Mouse (Mus musculus): ENCODE data around the gene Dcst2.

The Dcst2 gene

DNA sequence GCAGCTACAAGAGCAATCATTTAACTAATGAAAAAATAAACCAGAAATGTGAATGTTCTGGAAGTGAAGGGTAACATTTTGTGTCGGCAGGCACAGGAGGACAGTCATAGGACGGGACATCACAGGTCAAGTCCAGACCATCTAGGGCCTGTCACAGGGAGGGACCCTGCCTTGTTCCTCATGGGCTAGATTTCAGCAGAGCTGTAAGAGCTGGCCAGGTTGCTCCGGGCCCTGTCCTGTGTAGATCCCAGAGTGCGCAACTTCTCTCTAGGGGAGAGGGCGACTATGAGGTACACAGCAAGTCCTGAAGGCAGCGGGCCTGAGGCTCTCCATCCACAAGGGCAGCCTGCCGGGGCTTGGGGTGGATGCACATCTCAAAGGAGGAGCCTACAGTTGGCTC, at the start of gene Dcst2:
Gene Dcst2, plus strand, starts transcription at position 301 of the 400 bp plus-strand sequence.
- DNase-seq (ENCODE audit: low spot score), result no peak

DNA sequence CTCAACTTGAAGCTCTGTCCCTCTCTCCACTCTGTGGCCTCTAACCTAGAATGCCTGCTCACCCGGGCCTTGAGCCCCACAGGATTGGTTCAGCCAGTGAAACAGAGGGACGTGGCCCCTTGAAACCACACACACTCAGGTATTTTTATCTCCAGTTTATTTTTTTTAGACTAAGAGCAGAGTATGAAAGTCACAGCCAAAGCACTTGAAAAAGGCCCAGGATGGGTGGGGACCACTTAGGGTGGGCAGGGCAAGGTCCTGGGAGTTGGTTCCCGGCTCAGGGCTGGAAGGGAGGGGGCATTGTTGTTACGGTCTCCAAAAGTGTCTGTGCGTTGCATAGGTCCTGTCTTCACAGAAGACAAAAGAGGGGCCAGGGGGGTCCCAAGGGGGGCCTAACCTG, 47.4 kb upstream of the Dcst2 start:
- no peak for DNase-seq (ENCODE audit: low spot score)

DNA sequence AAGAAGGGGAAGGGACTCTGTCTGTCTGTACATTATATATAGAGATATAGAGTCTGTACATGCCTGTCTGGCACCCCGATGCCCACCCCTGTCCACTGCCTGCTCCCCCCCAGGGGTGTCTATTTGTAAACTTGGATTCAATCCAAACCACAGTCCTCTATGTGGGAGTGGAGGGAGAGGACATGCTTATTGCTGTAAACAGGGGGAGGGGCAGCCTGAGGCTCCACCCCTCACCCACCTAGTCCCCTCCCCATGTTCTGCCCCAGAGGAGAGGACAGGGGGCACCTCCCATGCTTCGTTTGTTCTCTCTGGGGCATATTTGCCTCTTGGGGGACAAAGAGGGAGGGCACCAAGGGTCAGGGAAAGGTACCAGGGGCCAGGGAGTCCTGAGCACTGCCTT, 47.0 kb upstream of the Dcst2 start:
- no peak for DNase-seq (ENCODE audit: low spot score)

DNA sequence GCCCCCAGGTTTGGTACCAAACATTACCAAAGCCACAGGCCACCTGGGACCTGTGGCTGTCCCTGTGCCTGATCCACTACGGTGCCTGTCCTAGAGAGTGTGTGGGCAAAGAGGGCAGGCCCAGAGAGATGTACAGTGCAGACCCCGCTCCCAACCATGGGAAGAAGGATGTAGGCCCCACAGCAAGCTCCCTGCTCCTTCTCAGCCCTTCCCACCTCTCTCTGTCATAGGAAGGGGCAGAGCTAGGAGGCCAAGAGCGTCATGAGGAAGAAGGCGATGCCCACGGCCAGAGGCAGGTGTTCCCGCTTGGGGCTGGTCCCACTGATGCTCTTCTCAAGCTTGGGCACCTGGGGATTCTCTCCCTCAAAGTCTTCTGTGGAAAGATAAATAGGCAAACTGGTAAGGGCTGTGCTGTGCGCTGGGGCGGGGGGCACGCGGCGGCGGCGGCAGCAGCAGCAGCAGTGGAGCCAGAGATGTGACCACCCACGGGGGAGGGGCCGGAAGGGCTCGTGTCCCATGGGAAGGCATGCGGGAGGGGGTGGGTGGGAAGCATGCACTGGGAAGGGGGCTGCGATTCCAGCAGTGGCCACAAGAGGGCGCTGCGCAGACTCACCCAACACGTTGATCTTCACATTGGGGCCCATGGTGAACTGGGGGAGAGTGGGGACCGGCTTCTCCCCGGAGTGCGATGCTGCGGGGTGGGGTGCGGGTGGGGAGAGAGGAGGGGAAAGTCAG, 46.4 kb upstream of the Dcst2 start:
- DNase-seq (ENCODE audit: low spot score), result no peak

DNA sequence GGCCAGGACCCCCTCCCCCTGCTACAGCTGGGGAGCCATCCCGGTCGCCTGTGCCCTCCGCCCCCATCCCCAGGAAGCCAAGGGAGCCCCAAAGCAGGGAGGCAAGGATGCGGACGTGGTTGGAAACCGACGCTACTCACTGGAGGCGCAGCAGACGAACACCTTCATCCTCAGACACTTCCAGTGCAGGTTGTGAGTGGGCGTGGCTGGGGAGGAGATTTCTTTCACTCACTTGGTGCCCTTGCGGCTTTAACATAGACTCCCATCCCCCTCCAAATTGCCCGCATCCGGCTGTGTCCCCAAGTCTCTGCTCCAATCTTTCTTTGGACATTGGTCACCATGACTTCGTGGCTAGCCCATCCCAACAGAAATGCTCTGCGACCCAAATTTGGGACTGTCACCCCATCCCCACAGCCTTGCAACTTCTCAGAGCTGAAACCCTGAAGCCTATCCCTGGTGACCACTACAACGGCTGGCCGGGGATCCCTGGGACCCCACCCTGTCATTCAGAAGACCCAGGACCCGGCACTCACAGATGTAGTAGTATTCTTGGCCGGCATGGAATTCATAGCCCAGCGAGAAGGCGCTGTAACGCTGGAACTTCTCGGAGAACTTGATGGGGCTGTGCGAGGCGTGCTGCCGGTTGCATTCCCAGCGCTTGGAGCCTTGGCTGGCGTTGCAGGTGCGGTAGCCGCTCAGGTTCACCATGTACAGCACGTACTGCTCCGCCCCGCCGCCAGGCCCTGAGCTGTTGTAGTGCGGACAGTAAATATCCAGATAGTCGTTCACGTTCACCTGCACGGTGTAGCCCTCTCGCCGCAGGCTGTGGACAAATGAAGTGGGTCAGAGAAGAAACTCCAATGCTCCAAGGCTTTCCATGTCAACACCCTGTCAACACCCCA, 45.6 kb upstream of the Dcst2 start:
- DNase-seq (ENCODE audit: low spot score), result no peak

DNA sequence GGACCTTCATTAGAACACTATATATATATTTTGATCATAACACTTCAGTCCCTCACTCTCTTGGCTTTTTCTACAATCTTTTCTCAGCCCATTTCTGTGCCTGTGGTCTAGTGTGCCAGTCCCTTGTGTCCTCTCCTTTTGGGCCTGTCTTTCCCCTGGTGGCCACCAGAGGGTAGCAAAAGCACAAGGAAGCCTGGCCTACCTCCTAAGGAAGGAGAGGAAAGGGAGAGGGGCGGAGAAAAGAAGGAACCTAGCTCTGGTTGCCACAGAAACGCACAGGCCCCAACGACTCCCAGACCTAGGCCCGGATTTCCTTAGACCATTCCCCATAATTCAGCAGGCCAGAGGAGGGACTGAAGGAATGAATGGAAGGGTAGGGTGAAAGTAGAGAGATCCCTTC, 44.9 kb upstream of the Dcst2 start:
- DNase-seq (ENCODE audit: low spot score), result peak; percentile 58

DNA sequence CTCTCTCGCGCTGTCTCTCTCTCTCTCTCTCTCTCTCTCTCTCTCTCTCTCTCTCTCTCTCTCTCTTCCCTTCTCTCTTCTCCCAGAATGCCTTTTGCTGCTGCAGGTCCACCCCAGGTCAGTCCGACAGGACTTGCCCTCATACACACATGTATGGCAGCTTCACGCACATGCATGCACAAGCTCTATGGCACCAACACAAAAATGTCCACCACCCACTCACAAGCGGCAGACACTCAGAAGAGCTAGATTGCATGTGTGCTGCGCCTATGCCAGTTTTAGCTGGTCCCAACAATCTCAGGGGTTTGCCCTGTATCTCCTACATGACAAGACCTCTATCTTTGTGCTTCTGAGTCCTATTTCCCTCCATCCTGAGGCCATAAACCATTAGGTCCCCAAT, 44.5 kb upstream of the Dcst2 start:
- no peak for DNase-seq (ENCODE audit: low spot score)

DNA sequence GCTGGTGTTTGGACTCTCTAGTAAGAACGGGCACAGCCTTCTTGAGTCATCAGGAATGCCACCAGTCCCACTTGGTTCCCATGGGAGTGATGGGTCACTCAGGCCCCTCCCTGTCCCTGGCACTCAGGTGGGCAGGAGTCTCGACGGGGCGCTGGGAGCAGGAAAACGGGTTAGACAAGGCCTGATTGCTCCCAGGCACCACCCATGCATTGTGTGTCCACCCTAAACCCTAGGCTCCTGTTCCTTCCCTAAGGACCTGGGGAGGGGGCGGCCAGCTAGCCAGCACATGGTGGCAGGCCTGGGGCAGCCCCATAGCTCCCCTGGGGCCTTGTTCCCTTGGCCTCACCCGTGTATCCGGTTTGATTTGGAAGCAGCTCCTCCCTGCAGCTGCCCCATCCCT, 43.5 kb upstream of the Dcst2 start:
- no peak for DNase-seq (ENCODE audit: low spot score)

DNA sequence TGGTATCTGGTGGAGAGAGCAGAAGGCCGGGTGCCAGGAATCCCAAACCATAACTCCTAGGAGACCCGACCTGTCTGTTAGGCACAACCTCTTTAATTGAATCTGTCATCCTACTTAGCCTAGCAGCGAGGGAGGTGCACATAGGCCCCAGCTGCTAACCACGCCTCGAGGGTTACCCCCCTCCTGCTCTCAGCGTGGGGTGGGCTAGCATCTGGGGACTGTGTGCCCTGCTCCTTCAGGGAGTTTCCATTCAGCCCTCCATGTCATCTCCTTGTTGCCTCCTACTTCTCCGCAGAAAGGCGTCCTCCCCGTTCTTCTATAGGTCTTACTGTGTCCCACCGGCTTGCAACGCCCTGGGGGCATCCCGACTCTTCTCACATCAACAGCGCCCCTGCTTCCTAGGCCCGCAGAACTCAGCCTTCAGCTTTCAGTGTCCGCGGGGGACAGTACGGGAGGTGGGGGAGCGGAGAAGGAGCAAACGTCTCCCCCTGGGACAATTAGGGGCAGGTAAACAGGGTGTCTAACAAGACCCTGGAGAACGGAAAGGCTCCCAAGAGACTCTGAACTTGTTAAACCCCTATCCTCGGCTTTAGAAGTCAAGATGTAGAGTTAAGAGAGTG, 42.7 kb upstream of the Dcst2 start:
- DNase-seq (ENCODE audit: low spot score), result no peak

DNA sequence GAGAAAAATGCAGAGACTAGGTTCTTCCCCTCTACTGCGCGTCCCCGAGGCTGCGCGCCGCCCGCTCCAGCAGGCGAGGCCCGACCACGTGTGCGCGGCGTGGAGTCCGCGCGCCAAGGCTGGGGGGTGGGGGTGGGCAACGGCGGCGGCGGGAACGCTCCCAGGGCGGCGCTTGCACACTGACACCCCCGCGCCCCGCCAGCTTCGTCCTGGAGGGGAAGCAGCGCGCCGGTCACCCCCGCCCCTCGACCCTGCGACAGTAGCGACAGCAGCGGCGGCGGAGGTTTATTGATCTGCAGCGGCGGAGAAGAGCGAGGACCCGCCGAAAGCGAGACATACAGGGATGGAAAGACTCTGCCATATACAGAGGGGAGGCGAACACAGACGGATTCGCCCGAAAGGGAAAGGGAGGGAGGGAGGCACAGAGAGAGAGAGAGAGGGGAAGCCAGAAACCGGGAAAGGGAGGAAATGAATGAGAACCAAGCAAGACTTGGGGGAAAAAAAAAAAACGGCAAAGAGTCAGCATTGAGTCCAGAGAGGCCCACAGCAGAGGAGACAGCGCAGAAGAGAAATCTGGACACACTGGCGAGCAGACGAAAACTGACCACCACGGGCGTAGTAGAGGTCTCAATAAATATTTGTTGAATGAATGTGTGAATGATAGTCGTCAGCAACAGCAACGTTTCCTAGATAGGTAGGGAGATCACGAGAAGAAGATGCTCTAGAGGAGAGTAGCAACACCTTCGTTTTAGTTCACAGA, 42.0 kb upstream of the Dcst2 start:
- DNase-seq (ENCODE audit: low spot score), result no peak

DNA sequence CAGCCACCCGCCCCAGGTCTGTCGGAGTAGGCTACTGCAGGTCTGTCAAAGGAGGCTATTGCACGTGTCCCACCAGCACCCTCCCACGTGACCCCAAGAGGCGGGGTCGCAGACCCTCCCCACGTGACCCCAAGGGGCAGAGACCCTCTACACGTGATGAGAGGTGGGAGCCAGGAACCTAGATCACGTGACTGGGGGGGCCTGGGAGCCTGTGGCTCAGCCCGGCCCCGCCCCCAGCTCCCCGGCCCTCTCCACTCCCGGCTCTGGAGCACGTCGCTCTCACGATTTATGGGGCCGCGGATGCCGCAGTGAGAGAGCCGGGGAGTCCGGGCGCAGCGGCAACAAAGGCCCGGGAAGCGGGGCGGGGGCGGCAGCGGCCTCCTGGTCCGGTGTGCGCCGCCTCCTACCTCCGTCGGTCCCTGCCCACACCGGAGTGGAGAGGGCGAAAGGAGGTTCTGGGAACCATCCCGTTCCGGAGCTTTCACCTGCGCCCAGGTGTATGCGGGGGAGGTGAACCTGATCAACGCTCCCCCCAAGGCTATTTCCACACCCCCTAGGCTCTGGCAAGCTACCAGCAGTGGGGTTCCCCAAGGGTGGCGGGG, 41.1 kb upstream of the Dcst2 start:
- DNase-seq (ENCODE audit: low spot score), result no peak

DNA sequence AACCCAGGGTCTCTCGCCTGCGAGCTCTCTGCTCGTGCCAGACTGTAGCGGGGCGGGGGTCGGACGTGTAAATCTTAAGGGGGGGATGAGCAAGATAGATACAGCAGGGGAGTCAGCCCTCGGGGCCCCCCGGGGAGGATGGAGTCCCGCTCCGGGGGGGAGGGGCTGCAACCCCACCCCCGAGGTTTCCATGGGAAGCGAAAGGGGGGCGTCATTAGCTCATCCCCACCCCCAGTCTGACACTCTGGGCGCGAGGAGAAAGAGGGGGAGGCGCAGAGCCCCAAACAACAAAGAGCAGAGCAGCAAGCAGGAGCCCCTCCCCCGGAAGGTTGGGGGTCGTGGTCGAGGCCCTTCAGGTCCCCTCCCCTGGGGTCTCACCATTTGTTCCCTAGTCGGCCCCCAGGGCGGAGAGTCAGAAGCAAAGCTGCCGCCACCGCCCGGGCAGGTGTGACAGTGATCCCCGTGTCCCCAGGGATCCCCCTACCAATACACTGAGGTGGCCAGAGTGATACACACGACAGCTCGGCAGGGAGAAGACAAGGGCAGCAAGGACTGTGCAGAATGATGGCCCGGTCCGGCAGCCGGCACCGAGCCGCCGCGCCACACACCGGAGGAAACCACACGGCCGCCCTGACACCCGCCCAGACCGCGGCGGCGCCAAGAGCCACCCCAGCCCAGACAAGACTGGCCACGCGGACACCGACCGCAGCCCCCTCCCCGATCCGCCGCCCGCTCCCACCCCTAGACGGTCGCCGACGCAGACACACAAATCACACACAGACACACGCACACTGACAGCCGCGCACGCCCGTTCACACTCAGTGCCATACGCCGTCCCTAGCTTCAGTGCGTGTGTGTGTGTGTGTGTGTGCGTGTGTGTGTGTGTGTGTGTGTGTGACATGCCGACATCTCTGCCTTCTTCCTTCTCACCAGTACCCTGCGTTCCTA, 40.3 kb upstream of the Dcst2 start:
- DNase-seq (ENCODE audit: low spot score), result no peak

DNA sequence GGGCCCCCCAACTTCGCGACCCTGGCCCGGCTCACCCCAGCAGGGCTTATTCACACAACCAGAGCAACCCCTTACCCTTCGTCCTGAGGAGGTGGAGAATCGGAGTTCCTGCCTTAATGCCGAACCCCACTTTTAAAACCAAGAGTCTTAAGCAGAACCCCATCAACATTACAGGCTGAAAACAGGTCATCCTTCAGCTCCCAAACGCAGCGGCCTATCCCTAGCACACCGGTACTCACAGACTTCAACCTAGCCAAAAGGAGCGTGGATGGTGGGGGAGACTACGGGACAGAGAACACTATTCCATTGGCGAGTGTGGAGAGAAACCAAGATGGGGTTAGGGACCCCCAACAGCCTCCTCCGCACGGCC, 39.7 kb upstream of the Dcst2 start:
- no peak for DNase-seq (ENCODE audit: low spot score)

DNA sequence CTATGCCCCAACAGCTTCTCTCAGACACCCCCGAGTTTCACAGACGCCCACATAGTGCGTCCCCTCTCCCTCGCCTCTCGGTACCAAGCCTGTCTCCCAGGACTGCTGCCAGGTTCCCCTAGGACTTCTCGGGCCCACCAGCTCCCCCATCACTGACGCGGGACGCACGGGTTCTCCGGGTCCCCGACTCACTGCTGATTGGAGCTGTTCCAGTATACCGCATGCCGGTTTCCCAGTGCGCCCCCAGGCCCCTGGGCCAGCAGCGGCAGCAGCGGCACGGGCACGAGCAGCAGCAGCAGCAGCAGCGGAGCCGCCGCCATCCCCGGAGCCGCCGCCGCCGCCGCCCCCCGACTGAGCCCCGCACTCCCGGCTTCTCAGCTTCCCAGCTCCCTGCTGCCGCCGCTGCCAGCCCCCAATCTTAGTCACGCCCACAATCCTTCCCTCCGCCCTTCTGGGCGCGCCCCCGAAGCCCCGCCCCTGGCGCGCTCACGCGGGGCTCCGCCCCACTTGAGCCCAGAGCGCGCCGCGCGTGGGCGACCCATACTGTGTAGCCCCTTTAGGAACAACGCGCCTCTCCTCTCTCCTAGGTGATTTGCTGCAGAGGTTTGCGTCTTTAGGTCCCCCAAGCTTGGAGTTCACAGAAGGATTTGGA, 39.1 kb upstream of the Dcst2 start, which contains the start of gene Efna3:
Gene Efna3, minus strand, starts transcription at position 452 of the 652 bp plus-strand sequence.
- no peak for DNase-seq (ENCODE audit: low spot score)

DNA sequence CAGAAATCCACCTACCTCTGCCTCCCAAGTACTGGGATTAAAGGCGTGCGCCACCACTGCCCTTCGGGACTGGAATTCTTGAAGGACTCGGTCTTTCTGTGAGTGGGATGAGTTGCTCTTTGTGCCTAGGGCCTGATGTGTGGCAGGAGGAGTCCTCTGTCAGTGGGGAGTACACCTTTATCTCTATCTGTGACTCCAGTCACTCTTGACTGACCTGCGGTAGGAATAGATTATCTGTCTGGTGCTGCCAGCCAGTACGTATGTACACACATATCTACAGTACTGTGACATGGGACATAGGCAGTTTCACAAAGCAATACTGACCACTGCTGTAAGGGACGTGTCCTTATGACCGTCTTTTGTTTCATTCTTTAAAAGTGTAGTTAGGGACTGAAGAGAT, 35.9 kb upstream of the Dcst2 start:
- DNase-seq (ENCODE audit: low spot score), result no peak

DNA sequence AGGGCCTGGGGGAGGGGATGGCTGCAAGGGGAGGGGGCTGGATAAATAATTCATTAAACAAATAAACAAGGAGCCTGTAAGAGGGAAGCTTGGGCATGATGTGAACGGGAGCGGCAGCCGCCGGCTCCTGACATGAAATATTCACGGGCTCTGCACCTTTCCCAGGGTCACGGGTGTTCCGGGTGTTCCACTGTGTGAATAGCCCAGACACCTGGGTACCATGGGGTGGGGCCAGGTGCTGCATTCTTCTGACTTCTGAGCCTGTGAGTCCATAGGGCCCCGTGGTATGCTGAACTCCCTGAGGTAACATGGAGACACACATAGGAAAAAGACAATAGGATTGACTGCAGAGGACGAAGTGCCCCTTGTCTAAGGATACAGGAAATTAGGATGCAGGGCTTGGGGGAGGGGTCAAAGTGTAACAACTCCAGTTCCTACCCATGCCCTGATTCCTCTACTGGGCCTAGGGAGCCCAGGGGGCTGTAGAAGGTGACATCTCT, 34.4 kb upstream of the Dcst2 start:
- no peak for DNase-seq (ENCODE audit: low spot score)

DNA sequence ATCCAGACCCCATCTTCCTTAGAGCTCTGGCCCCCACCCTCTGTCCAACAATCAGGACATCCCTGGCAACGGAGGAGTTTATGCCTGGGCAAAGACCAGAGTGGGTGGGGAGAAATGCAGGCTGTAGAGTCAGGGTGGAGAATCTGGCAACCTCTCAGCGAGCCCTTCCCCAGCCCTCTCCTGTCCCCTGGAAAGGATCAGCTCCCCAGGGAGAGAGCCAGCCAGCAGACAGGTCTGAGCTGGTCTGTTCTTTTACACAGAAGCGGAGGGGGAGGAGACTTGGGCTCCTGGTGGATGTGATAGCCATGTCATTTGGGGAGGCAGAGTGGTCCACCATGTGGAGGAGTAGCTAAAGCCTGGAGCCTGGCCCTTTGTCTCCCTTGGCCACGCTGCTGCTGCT, 33.2 kb upstream of the Dcst2 start:
- no peak for DNase-seq (ENCODE audit: low spot score)

DNA sequence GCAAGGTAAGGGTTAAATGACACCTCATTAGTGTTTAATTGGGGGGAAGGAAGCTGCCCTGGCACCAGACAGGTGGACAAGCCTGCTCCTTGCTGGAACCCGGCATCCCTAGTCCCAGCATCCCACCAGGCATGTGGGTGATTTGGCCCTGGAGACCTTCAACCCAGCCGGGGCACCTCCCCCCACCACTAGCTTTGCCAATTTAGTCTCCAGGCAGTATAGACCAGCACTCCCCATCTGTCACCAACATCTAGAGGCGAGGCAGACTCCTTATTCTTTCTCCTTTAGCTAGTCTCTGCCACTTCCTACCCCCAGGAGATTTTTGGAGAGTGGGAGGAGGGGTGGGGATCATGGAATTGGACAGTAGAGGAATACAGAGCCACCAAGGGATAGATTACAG, 31.4 kb upstream of the Dcst2 start:
- no peak for DNase-seq (ENCODE audit: low spot score)

DNA sequence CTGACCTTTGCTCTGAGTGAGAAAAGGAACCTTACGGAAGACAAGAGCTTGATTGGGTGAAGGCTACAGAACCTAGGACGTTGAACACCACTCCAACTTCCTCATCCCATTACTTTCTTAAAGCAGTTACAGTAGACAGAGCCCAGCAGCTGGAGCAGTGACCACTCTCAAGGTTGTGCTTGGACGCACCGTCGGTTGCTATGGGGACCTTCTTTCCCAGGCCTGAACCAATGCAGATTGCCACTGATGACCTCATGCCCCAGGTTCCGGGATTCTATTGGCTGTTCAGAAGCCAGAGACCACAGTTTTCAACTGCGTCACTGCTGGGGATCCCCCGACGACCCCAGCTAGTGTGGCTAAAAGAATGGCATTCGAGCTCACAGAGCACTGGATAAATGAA, 30.8 kb upstream of the Dcst2 start:
- no peak for DNase-seq (ENCODE audit: low spot score)

DNA sequence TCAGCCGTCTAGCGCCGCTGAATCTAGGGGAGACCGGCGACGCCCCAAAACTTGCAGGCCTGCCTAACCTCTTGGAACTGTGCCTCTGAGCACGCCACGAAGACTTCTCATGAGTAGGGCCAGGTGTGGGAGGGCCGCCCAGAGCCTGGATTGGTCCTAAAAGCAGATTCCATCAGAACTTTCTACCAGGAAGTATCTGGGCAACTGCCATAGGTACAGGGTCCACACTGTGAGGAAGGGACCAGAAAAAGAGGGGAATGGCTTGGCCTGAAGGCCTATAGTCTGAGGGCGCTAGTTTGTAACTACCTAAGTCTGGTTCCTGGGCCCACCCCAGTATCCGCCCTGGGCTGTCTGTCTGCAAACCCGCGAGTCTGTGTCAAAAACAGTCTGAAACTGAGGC, 30.2 kb upstream of the Dcst2 start:
- no peak for DNase-seq (ENCODE audit: low spot score)

Data from urinary bladder, postnatal 10 days (tissue).